Comparison of ENCODE assay signal across 28 mouse cellular contexts in genomic region chr5:93098219-93098618, GRCm38 (mm10). TPM values are rescaled to one million over a fixed set of nuclear protein-coding genes. Genes with fewer than 3 reads are reported as not detected.
DNase-seq lines count a peak whose midpoint lies in the region; ATAC-seq and TF ChIP-seq lines count a peak whose summit lies in the region.
"Had no signal": no experiment of that assay in that cellular context is flagged by ENCODE, and none has a peak within 500 bp of the region (broad histone marks: within the 10 kb centered on the region; RNA-seq: fewer than 3 reads in every experiment).

No protein-coding gene starts in this region.

- in situ Hi-C loops in CH12.LX (cut with MboI; ENCODE audit: low pct_ligation_motif_present, low pct_unique_long_range_greater_than_20kb, low sequenced_read_pairs): no loop called here

- TF ChIP-seq RAD21 in CH12.LX (IDR thresholded peaks at IDR 0.05; ENCODE audit: low read depth, low read length): no peak

- peaks cover 92% of the 10 kb centered on the region for H3K79me2 ChIP-seq in CH12.LX (replicated peaks; ENCODE audit: control insufficient read depth, extremely low read depth, insufficient read depth, poor library complexity, severe bottlenecking)

- no peak for ATAC-seq in heart, embryonic 16.5 days (replicated peaks; ENCODE audit: extremely low read depth, insufficient read depth, low FRiP score)
- no peak for ATAC-seq in kidney, embryonic 15.5 days (replicated peaks; ENCODE audit: low FRiP score)
- ATAC-seq: forebrain, embryonic 13.5 days; hindbrain, postnatal 0 days; liver, postnatal 0 days had no signal

- no peak for TF ChIP-seq POLR2A in CH12.LX (IDR thresholded peaks at IDR 0.05; ENCODE audit: low read depth, low read length)

- dilution Hi-C loops in CH12.LX (cut with MboI; ENCODE audit: extremely low pct_ligation_motif_present, extremely low pct_unique_long_range_greater_than_20kb, low sequenced_read_pairs): no loop called here

- TF ChIP-seq EP300 in CH12.LX (IDR thresholded peaks at IDR 0.05; ENCODE audit: low read length): no peak

- peak overlapping the region; percentile 7; the same call in 1 of the 2 replicates for H3K4me2 ChIP-seq in heart, embryonic 16.5 days (ENCODE audit: low read depth, low read length)
- H3K4me2 ChIP-seq in kidney, embryonic 15.5 days: peak overlapping the region; percentile 94
- H3K4me2 ChIP-seq in CH12.LX (ENCODE audit: insufficient read depth, low read depth, poor library complexity, severe bottlenecking): peak overlapping the region; percentile 79
- H3K4me2 ChIP-seq: embryonic facial prominence, embryonic 13.5 days; forebrain, embryonic 13.5 days; limb, embryonic 12.5 days; liver, embryonic 11.5 days; midbrain, embryonic 11.5 days had no signal

- H3K4me1 ChIP-seq in heart, embryonic 16.5 days (ENCODE audit: control insufficient read depth, insufficient read depth, low read length): peaks cover 31% of the 10 kb centered on the region
- peaks cover 79% of the 10 kb centered on the region for H3K4me1 ChIP-seq in kidney, embryonic 15.5 days
- H3K4me1 ChIP-seq in CH12.LX (ENCODE audit: control insufficient read depth in 1 of 2, insufficient read depth in 2 of 2) (peaks cover 9 to 48% of the 10 kb centered on the region in 2 experiments; a peak in 3 of 4 replicates), E14TG2a.4 (replicated peaks; ENCODE audit: low read depth, low read length) (peaks cover 89% of the 10 kb centered on the region)

- no peak overlapping the region for H3K27ac ChIP-seq in heart, embryonic 16.5 days (ENCODE audit: low read length)
- H3K27ac ChIP-seq in kidney, embryonic 15.5 days: peak overlapping the region; percentile 20; the same call in 1 of the 2 replicates
- H3K27ac ChIP-seq in CH12.LX (ENCODE audit: insufficient read depth, low read depth): no peak overlapping the region
- H3K27ac ChIP-seq: embryonic facial prominence, embryonic 13.5 days; forebrain, embryonic 13.5 days; hindbrain, postnatal 0 days; layer of hippocampus, adult 2 months; limb, embryonic 12.5 days; macrophage had no signal

- H3K4me3 ChIP-seq in heart, embryonic 16.5 days (ENCODE audit: low read length): no peak overlapping the region
- H3K4me3 ChIP-seq in kidney, embryonic 15.5 days (replicated peaks): no peak overlapping the region
- peak overlapping the region in 1 of 3 experiments; percentile 38 for H3K4me3 ChIP-seq in CH12.LX (replicated peaks in 1 of 3; ENCODE audit: low read depth in 2 of 3, low read length in 2 of 3, poor library complexity in 1 of 3)
- H3K4me3 ChIP-seq in E14TG2a.4 (replicated peaks; ENCODE audit: low read length): peak overlapping the region; percentile 13; the same call in 1 of the 2 replicates
- H3K4me3 ChIP-seq: embryonic facial prominence, embryonic 13.5 days; forebrain, embryonic 13.5 days; layer of hippocampus, adult 2 months; limb, embryonic 12.5 days had no signal

- 60% methylated on average over 6 of the region's 6 CpGs for WGBS in heart, embryonic 16.5 days
- WGBS in kidney, embryonic 15.5 days: 42% methylated on average over 6 of the region's 6 CpGs

- no peak overlapping the region for H3K9ac ChIP-seq in heart, embryonic 16.5 days (ENCODE audit: low read length)
- no peak overlapping the region for H3K9ac ChIP-seq in kidney, embryonic 15.5 days
- peak overlapping the region; percentile 51 for H3K9ac ChIP-seq in CH12.LX (ENCODE audit: insufficient read depth, low read depth)
- H3K9ac ChIP-seq: embryonic facial prominence, embryonic 13.5 days; forebrain, embryonic 13.5 days; limb, embryonic 12.5 days; liver, postnatal 0 days had no signal

- TF ChIP-seq CTCF in CH12.LX (conservative IDR thresholded peaks at IDR 0.05 in 1 of 2, IDR thresholded peaks at IDR 0.05 in 1 of 2; ENCODE audit: low read depth in 2 of 2, low read length in 2 of 2) (no peak), E14TG2a.4 (conservative IDR thresholded peaks at IDR 0.05; ENCODE audit: low read length) (no peak)

- H3K27me3 ChIP-seq in heart, embryonic 16.5 days (ENCODE audit: control insufficient read depth, insufficient read depth, low read length): no peaks in the 10 kb centered on the region
- H3K27me3 ChIP-seq in kidney, embryonic 15.5 days: no peaks in the 10 kb centered on the region
- no peaks in the 10 kb centered on the region for H3K27me3 ChIP-seq in CH12.LX (replicated peaks)
- H3K27me3 ChIP-seq in E14TG2a.4 (ENCODE audit: insufficient read depth, low read length): no peaks in the 10 kb centered on the region
- H3K27me3 ChIP-seq: embryonic facial prominence, embryonic 13.5 days; forebrain, embryonic 13.5 days; limb, embryonic 12.5 days had no signal

- intact Hi-C loops in heart, postnatal 36 days (cut with DNase I): loop anchor here (10.0 kb wide), 1 partner anchor 593 kb away; the partner anchor contains the start of gene Scarb2

- H3K36me3 ChIP-seq in heart, embryonic 16.5 days (ENCODE audit: control insufficient read depth, insufficient read depth): no peaks in the 10 kb centered on the region
- no peaks in the 10 kb centered on the region for H3K36me3 ChIP-seq in kidney, embryonic 15.5 days
- H3K36me3 ChIP-seq in CH12.LX (replicated peaks in 1 of 2; ENCODE audit: control insufficient read depth in 1 of 2, insufficient read depth in 1 of 2, low read length in 1 of 2): peaks cover 12 to 42% of the 10 kb centered on the region in 2 experiments
- H3K36me3 ChIP-seq in E14TG2a.4 (ENCODE audit: insufficient read depth, low read length): peaks cover 41% of the 10 kb centered on the region

- no peaks in the 10 kb centered on the region for H3K9me3 ChIP-seq in heart, embryonic 16.5 days (replicated peaks; ENCODE audit: control insufficient read depth, low read length)
- no peaks in the 10 kb centered on the region for H3K9me3 ChIP-seq in kidney, embryonic 15.5 days (replicated peaks)
- H3K9me3 ChIP-seq in CH12.LX (replicated peaks; ENCODE audit: low read length) (no peaks in the 10 kb centered on the region), E14TG2a.4 (ENCODE audit: low read length) (no peaks in the 10 kb centered on the region)
- H3K9me3 ChIP-seq: embryonic facial prominence, embryonic 13.5 days; forebrain, embryonic 13.5 days; limb, embryonic 12.5 days had no signal

- no peak for DNase-seq in heart, postnatal 36 days
- no peak for DNase-seq in kidney, postnatal 14 days
- DNase-seq in CH12.LX (ENCODE audit: extremely low read depth): no peak
- no peak for DNase-seq in urinary bladder, adult 18-20 months (ENCODE audit: low spot score in 2 of 2)
- no peak for DNase-seq in adipocyte (ENCODE audit: low spot score)
- DNase-seq: adrenal gland, postnatal 14 days; cerebellum, adult 8-10 months; cerebellum, postnatal 36 days; embryo, embryonic 11 days; kidney, adult 18-20 months; layer of hippocampus, postnatal 36 days; liver, postnatal 0 days; retina, postnatal 1 day; right cerebral cortex, postnatal 25 days; spleen, adult 18-20 months had no signal

TF ChIP-seq in CH12.LX, 34 proteins besides CTCF, POLR2A, EP300 and RAD21:
- TF ChIP-seq MYC (IDR thresholded peaks at IDR 0.05; ENCODE audit: low read depth, low read length) (no peak), MXI1 (IDR thresholded peaks at IDR 0.05; ENCODE audit: low read depth, low read length) (no peak), CHD1 (IDR thresholded peaks at IDR 0.05; ENCODE audit: low read depth, low read length) (peak; percentile 52; the same call in 1 of the 2 replicates)

RNA-seq across cellular contexts. Expression of gene Sept11, which starts 5.0 kb away (rescaled TPM):
- polyA plus RNA-seq in heart, embryonic 16.5 days (2015; fragmentation: Nextera tagmentation; extraction: Ambion mirVana): 89.7 and 92.8 TPM in 2 replicates
- 10 to 100 TPM; 29.9 to 32.5 TPM for total RNA-seq in heart, postnatal 36 days (2021)
- polyA plus RNA-seq in kidney, embryonic 15.5 days (2015; fragmentation: Nextera tagmentation; extraction: Ambion mirVana): 221 and 222 TPM in 2 replicates
- total RNA-seq in CH12.LX (2012; rRNA removed): 72.3 and 76.5 TPM in 2 replicates
- total RNA-seq in CH12.LX (2014; rRNA removed): 66.5 and 78.5 TPM in 2 replicates
- polyA plus RNA-seq in CH12.LX (2012; ENCODE audit: insufficient read length, low read depth): 138 and 159 TPM in 2 replicates

RNA-seq across cellular contexts. Expression of gene Sowahb, which starts 53.4 kb away (rescaled TPM):
- polyA plus RNA-seq in heart, embryonic 16.5 days (2015; fragmentation: Nextera tagmentation; extraction: Ambion mirVana): 0.12 and 0.20 TPM in 2 replicates
- under 1 TPM in 1 of 2 experiments, not detected in 1; 0.08 TPM for total RNA-seq in heart, postnatal 36 days (2021)
- polyA plus RNA-seq in kidney, embryonic 15.5 days (2015; fragmentation: Nextera tagmentation; extraction: Ambion mirVana): 1.4 and 1.5 TPM in 2 replicates
- not detected in 2 replicates for total RNA-seq in CH12.LX (2012; rRNA removed)
- total RNA-seq in CH12.LX (2014; rRNA removed): not detected in 2 replicates
- polyA plus RNA-seq in CH12.LX (2012; ENCODE audit: insufficient read length, low read depth): not detected in 2 replicates
- total RNA-seq: heart, postnatal 14 days had no signal
- polyA plus RNA-seq: forebrain, embryonic 13.5 days; macrophage; midbrain, postnatal 0 days had no signal

Comparison
In these comparisons a context has a peak if more than half of its experiments do, and no peak if none do; other contexts are left out.
1. H3K4me2 ChIP-seq: peak in every context shown above with its lines; median percentile 94 in kidney, embryonic 15.5 days; 79 in CH12.LX; 7 in heart, embryonic 16.5 days.